Mouse (Mus musculus) mature B cell (primary cell): ENCODE measurements around the gene Borcs6.
"Not testable (repeated sequence)": the region's sequence is repeated elsewhere in the genome, so short reads cannot be mapped to it uniquely, and the experiment has no call there.

ENCODE experiments used
- in situ Hi-C: fragments of 300-500 bp; cut with MboI; formaldehyde crosslinking; loops from 2 replicates; pipeline ENCODE4 v1.14.3; 2019

The Borcs6 gene

DNA sequence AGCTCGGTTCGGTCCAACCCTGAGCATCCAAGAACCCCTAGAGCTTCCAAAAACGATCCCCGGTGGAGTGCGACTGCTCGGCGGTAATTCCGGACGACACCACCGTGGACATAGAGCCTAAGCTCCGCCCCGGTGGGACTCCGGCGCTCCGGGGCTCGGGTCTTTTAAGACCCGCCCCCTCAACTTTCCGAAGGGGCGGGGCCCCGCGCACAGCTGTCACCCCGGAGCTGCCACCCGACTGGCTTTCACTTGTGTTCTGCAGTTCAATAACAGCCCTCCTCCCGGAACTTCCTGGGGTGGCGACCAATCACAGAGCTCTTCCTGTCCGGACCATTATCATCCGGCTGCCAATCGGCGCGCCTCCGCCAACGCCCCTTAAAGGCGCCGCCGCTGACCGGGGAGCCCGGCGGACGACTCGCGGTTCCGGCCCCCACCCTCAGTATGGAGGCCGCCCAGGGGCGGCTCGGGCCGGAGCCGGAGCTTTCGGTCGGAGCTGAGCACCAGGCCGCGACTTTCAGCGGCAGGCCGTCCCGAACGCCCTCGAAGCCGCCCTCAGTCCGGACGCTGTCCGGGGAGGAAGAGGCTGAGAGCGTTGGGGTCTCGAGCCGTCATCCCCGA lies at the start of gene Borcs6:
TSS of gene Borcs6 (plus strand) at position 361 of the 618 bp plus-strand sequence.
- in situ Hi-C loops = no loop called here

DNA sequence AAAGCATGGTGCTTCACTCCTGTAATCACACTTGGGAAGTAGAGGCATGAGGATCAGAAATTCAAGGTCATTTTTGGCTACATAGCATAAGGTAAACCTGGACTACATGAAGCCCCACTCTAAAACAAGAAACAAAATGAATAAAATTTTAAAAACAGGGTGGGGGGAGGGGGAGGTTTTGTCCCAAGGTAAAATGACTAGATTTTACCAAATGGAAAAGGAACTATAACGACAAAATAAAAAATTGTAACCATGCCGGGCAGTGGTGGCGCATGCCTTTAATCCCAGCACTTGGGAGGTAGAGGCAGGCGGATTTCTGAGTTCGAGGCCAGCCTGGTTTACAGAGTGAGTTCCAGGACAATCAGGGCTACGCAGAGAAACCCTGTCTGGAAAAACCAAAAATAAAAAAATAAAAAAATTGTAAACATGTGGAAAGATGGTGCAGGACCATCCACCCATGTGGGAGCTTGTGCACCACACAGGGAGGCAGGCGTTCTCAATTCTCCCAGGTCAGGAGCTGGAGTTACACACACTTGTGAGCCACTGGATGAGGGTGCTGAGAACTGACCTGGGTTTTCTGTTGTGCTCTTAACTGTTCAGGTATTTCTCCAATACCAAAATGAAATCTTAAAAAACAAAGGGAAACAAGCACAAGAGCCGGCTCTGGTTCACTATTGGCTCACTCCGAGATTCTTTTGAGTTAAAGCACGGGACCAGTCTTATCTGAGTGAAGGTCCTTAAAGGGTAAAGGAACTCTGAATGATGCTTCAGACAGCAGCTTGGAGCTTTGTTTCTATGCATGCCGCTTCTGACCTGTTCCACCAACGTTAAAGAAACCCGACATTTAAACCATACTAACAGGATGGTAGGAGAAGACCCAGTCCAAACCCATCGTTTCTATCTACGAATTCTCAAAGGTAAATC lies 48.9 kb upstream of the Borcs6 start:
- in situ Hi-C loops = no loop called here

DNA sequence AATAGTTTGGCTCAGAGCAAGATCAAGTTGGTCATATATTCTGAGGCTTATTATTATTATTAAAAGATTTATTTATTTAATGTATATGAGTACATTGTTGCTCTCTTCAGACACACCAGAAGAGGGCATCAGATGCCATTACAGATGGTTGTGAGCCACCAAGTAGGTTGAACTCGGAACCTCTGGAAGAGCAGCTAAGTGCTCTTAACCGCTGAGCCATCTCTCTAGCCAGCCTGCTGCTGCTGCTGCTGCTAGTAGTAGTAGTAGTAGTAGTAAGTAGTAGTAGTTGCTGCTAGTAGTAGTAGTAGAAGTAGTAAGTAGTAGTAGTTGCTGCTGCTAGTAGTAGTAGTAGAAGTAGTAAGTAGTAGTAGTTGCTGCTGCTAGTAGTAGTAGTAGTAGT lies 48.1 kb upstream of the Borcs6 start:
- in situ Hi-C loops = not testable (repeated sequence)

DNA sequence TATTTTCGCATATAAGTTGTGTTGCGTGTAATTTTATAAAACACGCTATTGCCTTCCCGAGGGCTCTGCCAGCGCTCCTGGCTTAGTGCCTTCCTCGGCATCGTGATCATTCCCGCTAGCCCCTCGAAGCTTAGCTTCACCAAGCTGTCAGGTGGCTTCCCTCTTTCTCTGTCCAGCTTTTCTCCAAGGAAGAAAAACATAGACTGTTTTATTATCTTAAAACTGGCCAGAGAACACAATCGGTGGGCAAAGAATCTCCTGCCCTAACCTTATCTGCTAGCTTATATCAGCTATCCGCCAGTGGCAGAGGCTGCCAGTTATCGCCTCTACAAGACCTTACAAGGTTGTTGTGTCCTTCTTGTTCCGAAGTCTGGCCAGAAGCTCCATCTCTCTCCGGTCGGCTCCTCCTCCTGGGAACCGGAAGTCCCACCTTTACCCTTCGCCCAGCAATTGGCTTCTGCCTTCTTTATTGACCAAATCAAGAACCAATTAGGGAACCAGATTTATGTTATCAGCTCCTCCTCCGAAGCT lies 47.4 kb upstream of the Borcs6 start:
- in situ Hi-C loops = no loop called here

DNA sequence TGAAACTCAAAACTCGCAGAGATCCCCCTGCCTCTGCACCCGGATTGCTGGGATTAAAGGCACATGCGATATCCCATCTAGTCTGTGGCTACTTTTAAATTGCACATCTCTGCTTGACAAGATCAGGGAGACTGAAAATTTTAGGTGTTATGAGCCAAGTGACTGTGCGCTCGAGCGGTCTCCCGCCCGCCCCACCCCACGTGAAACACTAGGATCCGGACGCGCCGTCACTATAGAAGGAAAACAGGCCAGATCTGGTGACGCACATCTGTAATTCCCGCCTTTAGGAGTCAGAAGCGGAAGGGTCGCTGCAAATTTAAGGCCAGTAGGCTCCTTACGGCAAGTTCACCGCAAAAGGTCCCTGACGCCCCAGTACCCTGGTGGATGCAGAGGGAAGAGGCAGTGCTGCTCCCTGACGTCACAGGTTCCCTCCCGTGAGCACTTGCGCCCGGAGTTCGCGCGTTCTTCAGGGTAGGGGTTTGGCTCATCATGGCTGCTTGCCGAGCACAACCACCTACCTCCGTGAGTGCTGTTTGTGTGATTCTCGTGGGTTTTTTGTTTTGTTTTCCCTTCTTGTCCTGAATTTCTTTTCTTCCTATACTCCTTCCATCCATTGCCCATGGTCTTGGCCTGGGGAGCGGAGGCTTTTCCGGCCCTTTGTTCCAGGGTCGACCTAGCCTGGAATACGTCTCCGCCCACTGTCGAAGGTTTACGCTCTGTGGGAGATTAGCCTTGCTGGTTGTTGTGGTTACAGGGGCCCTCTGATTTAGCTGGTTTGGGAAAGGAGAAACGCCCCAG lies 43.7 kb upstream of the Borcs6 start, which contains the start of gene Ctc1:
TSS of gene Ctc1 (plus strand) at position 268 of the 798 bp plus-strand sequence.
- in situ Hi-C loops = no loop called here

DNA sequence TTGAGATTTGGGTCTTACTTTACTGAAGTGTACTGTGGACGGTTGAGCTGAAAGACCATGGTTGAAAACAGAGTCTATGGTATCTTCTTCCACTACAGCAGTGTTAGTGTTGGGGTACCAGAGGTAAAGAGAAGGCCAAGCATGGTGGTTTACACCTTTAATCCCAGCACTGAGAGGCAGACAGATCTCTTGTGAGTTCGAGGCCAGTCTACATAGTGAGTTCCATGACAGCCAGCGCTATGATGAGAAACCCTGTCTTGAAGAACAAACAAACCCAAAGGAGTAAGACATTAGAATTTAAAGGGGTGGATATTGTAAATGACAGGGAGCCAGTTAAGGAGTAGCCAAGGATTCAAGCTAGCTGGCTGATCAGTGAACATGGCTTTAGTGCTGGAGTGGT lies 42.8 kb upstream of the Borcs6 start:
- in situ Hi-C loops = no loop called here

DNA sequence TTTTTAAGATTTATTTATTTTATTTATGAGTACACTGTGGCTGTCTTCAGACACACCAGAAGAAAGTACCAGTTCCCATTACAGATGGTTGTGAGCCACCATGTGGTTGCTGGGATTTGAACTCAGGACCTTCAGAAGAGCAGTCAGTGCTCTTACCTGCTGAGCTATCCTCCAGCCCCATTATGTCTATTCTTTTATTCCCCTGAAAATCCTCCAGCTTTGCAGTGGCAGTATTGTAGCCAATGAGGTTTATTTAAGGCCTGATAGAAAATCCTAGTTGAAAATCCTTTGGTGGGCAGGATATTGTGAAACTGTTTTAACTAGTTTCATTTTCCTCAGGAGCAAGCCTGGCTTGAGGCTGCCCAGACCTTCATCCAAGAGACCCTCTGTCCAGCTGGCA lies 38.8 kb upstream of the Borcs6 start:
- in situ Hi-C loops = no loop called here

DNA sequence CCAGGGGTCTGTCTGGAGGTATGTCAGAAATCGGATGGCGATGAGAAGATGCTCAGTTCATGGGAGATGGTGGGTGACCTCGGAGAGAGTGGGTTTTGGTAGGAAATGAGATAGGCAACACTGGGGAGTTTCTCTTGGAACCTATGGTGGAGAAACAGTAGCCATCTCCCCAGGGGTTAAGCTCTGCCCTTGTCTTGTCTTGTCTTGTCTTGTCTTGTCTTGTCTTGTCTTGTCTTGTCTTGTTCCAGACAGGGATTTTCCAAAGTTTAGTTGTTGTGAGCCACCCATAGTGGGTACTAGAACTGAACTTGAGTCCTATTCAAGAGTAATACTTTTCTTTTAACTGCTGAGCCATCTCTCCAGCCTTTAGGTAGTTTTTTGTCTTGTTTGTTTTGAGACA lies 33.0 kb upstream of the Borcs6 start:
- in situ Hi-C loops = no loop called here

DNA sequence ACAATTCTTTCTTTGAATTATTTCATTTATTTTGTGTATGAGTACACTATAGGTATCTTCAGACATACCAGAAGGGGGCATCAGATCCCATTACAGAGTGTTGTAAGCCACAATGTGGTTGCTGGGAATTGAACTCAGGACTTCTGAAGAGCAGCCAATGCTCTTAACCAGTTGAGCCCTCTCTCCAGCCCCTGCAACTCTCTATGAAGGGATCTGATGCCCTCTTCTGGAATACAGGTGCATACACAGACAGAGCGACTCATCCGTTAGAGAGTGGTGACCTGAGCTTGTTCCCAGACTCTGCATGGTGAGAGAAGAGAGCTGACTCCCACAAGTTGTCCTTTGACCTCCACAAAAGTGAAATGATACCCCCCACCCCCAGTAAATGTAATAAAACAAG lies 30.7 kb upstream of the Borcs6 start:
- in situ Hi-C loops = no loop called here

DNA sequence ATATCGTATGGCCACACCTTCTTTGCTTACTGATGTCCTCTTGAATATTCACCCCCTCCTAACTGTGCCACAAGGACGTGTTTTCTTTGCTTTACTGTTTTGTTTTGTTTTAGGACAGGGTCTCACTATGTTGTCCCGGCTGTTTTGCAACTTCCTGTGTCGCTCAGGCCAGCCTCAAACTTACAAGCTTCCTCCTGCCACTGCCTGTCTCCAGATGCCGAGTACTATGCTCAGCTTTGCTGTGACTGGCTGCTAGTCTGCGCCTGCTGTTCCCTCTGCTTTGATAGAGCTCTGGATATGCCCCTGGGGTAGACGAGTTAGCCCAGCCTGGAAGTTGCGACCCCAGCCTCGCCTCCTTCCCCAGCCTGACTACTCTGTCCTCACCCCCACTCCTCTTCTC lies 26.0 kb upstream of the Borcs6 start:
- in situ Hi-C loops = no loop called here

DNA sequence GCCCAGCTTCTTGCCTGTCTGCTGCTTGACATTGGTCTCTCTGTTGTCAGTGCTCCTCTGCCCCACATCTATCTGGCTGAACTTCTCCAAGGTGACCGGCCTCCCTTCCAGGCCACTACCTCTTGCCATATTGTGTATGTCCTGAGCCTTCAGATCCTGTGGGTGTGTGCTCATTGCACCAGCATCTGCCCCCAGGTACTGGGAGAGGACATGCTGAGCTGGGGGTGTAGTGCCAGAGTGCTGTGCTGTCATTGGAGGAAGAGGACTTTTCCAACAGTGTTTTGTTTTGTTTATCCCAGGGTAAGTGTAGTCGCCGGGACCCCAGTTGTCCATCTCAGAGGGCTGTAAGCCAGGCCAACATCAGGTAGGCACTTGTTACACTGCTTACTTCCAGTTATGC lies 24.9 kb upstream of the Borcs6 start:
- in situ Hi-C loops = no loop called here

DNA sequence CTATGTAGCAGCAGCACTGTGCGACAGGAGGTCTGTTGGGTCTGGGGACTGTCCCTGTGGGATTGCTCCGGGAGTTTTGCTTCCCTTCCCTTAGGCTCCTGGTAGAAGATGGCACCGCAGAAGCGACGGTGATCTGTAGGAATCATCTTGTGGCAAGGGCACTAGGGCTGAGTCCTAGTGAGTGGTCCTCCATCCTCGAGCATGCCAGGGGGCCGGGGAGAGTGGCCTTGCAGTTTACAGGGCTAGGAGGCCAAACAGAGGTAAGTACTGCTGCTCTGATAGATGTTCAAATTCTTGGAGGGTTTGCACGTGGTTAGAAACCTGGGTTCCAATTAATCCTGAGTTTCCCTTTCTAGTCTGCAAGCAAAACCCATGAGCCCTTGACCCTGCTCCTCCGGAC lies 24.1 kb upstream of the Borcs6 start:
- in situ Hi-C loops = no loop called here

DNA sequence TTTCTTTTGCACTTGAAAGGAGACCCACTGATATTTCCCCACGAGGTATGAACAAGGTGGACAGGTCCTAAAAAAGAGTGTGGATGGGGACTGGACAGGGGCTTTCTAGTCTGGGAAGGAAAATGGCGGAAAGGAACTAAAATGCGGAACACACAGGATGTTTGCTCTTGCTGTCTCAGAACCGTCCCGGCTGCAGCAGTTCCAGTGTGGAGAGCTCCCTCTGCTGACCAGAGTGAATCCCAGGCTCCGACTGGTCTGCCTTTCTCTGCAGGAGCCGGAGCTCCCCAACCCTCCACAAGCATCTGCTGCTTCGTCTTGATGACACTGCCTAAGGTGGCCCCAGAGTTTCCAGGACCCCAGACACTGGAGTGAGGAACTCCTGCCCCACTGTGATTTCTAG lies 23.7 kb upstream of the Borcs6 start:
- in situ Hi-C loops = no loop called here

DNA sequence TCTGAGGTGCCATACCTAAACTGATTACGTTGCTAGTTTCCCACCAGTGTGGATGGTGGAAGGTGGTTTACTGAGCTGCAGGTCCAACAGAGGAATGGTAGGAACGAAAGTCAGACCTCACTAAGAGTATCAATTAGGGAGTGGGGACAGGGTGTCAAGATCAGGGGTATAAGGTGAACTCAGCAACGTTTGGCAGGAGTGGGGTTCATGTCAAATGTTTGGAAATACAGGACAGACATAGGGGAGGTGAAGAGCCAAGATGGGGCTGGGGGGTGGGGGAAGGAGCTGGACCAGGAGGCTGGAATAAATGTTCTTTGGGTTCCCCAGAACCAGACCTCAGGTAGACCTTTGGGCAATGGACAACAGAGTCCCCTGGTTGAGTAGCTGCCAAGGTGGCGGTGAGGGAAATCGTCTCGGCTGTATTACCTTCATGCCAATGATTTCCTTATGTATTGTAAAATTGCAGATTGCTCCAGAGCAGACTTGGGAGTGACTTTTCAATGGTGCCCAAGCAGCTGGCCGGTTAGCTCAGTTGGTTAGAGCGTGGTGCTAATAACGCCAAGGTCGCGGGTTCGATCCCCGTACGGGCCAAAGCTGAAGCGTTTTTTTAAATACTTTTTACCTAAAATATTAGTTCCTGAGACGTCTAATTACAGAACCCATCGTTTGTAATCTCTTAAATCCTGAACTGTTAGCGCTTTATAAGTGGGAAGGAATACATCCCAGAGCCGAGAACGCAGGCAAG lies 22.9 kb upstream of the Borcs6 start:
- in situ Hi-C loops = no loop called here

DNA sequence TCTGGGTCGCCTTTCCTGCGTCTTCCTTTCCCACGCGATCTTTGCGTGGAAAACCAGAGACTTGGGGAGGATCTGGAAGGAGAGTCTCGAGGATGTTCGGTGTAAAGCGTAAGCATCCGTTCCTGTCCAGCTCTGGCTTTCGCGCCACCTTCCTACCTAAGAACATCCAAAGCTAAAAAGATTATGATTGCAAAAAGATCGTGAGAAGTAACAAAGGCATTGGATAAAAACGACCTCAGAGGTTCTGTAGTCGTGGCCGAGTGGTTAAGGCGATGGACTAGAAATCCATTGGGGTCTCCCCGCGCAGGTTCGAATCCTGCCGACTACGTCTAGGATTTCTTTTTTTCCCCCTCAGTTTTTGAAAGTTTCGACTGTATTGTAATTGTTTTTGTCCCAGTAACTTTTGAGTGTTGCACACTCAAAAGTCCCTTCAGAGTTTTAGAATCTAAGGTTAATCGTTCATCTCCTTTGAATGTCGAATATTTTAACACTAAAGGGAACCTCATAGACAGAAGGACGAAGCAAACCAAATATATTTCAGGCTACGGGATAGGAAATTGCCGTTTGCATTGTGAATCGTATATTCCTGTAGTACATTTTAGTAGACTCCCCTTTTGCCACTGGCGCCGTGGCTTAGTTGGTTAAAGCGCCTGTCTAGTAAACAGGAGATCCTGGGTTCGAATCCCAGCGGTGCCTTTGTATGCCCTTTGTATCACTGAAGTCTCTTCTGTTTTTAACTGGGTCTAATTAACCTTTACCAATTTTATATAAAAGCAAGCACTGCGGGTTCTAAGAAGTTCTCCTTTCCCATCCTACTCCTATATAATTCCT lies 22.1 kb upstream of the Borcs6 start:
- in situ Hi-C loops = no loop called here

DNA sequence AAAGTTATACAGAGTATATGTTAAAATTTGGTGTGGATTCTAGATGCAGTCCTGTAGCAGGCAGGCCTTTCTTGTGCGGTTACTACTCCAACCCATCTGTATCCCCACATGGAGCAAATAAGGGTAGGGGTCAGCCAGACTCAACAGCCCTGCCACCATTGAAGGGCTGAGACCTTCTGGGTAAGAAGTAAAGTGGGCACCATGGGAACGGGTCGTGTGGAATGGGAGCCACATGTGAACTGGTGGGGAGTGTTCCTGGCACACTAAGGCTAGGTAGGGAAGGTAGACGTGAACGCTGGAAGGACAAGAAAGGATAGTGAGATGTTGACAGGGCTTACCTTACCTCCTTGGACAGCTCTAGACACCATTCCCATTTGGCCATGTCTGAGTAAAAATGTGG lies 21.3 kb upstream of the Borcs6 start:
- in situ Hi-C loops = no loop called here

DNA sequence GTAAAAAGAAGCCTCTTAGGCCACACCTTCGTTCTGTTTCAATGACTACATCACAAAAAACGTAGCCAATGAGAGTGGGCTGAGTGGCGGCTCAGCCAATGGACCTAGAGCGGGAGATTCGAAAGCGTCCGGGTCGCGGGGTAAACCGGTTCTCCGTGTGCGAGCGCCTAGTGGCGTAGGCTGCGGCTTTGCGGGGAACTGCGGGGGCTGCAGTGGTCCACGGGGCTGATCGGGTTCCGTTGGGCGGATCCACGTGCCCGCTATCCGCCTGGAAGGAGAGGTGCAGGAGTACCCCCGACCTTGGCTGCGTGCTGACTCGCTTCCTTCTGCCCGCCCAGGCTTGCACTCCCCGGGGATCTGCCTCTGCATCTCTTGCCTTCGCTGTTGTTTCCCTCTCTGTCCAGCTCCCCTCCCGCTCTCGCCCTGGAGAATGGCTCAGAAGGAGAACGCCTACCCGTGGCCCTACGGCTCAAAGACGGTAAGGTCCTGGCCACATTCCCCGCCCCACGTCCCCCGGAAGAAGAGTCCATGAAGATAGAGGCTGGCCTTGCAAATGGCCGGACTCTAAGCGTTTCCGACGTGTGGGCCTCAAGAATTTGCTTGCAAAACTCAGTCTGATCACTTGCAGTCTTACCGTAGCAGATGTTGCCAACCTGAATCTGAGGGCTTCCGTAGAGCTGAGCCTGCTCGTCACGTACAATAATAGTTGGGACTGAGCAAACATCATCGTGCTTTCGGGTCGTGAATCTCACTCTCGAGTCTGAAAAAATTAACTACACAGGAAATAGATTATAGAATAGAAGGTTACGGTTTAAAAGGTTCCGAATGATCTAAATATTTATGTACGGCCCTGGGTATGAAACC lies 13.8 kb upstream of the Borcs6 start, which contains the start of gene Aurkb:
TSS of gene Aurkb (plus strand) at position 117 of the 864 bp plus-strand sequence.
- in situ Hi-C loops = no loop called here

DNA sequence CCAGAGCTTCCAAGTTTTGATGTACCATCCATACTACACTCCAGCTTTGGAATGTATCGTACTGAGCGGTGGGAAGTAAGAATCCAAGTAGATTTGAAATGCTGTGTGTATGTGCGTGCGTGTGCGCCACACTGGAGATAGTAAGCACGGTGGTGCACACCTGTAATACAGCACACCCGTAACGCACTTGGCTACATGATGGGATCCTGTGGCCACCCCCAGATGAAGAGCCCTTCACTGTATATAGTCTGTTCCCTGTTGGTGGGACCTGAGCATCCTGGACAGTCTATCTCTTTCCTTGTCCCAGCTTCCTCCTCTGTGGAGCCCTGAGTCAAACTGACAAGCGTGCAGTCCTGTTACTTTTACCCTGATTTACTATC lies 13.1 kb upstream of the Borcs6 start:
- in situ Hi-C loops = no loop called here

DNA sequence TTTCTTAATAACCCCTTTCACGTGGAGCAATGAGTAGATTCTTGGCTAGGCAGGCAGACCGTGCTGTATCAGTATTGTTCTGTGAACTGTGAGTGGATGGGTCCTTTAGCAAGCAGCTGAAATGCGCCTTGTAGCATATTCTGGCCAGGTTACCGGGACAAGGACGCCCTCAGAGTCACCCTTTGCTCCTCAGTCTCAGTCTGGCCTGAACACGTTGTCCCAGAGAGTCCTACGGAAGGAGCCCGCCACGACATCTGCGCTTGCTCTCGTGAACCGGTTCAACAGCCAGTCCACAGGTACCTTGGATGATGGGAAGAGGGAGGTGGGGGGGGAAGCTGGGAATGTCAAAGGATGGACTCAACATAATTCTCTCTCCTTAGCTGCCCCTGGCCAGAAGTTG lies 11.9 kb upstream of the Borcs6 start:
- in situ Hi-C loops = no loop called here

DNA sequence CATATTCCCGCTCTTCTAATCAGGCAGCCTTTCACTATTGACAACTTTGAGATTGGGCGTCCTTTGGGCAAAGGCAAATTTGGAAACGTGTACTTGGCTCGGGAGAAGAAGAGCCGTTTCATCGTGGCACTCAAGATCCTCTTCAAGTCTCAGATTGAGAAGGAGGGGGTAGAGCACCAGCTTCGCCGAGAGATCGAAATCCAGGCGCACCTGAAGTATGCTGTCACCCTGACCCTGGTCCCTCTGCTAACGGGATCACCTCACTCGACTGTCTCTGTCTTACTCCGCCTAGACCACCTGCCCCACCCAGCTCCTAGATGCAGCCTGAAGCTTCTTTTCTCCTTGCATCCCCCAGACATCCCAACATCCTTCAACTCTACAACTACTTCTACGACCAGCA lies 11.4 kb upstream of the Borcs6 start:
- in situ Hi-C loops = no loop called here
